Mouse (Mus musculus) heart, adult 8-10 months (tissue): ENCODE results near the gene Gm5244. TPM values are rescaled to one million over a fixed set of nuclear protein-coding genes. Genes with fewer than 3 reads are reported as not detected.

Experiments used
- DNase-seq: peaks from one replicate; pipeline ENCODE4 v3.0.0; 2022; ENCODE audit warnings: low spot score
- total RNA-seq, 4 experiments: library from RNA; stranded (reverse); gene quantifications; 2 replicates each; pipeline ENCODE4 v1.2.4; 2022

Gene Gm5244
- not detected for total RNA-seq

- DNase-seq: no peak
These were observed at the start of gene Gm5244 for GRCm38 (mm10) chr19:12846382-12846781. Gm5244 (plus strand) TSS chr19:12846682.

- DNase-seq: no peak
These were observed 49.4 kb upstream of the Gm5244 start for GRCm38 (mm10) chr19:12797071-12797470.

GRCm38 (mm10) chr19:12798404-12798803, 48.1 kb upstream of the Gm5244 start:
- no peak for DNase-seq

- no peak for DNase-seq
These were observed 47.4 kb upstream of the Gm5244 start for GRCm38 (mm10) chr19:12799081-12799480.

- no peak for DNase-seq
These were observed 45.9 kb upstream of the Gm5244 start for GRCm38 (mm10) chr19:12800621-12801020.

GRCm38 (mm10) chr19:12801046-12801445, 45.4 kb upstream of the Gm5244 start:
- no peak for DNase-seq

- DNase-seq: no peak
These were observed 43.7 kb upstream of the Gm5244 start for GRCm38 (mm10) chr19:12802830-12803229.

GRCm38 (mm10) chr19:12804237-12804636, 42.2 kb upstream of the Gm5244 start:
- DNase-seq: no peak

GRCm38 (mm10) chr19:12805730-12806129, 40.8 kb upstream of the Gm5244 start:
- no peak for DNase-seq

GRCm38 (mm10) chr19:12806214-12806613, 40.3 kb upstream of the Gm5244 start:
- no peak for DNase-seq

- no peak for DNase-seq
These were observed 33.7 kb upstream of the Gm5244 start for GRCm38 (mm10) chr19:12812644-12813364.

- no peak for DNase-seq
These were observed 32.6 kb upstream of the Gm5244 start for GRCm38 (mm10) chr19:12813883-12814282.

- no peak for DNase-seq
These were observed 28.0 kb upstream of the Gm5244 start for GRCm38 (mm10) chr19:12818507-12818906.

- no peak for DNase-seq
These were observed 26.1 kb upstream of the Gm5244 start for GRCm38 (mm10) chr19:12820383-12820782.

GRCm38 (mm10) chr19:12824549-12824948, 21.9 kb upstream of the Gm5244 start:
- DNase-seq: no peak

GRCm38 (mm10) chr19:12830823-12831430, 15.6 kb upstream of the Gm5244 start:
- no peak for DNase-seq

- DNase-seq: no peak
These were observed 14.9 kb upstream of the Gm5244 start for GRCm38 (mm10) chr19:12831559-12831958.

GRCm38 (mm10) chr19:12833625-12834024, 12.9 kb upstream of the Gm5244 start:
- DNase-seq: peak; percentile 32

- no peak for DNase-seq
These were observed 8.0 kb upstream of the Gm5244 start for GRCm38 (mm10) chr19:12838507-12838906.

- DNase-seq: no peak
These were observed 10.5 kb downstream of the Gm5244 start, which contains the start of gene Olfr1444 for GRCm38 (mm10) chr19:12856983-12857382. Olfr1444 (plus strand) TSS chr19:12857283.

GRCm38 (mm10) chr19:12883555-12883954, 37.1 kb downstream of the Gm5244 start, which contains the start of gene Olfr1445:
Olfr1445 (plus strand) TSS chr19:12883855.
- DNase-seq: no peak

GRCm38 (mm10) chr19:12893424-12893823, 46.9 kb downstream of the Gm5244 start, which contains the start of gene Olfr1446:
Olfr1446 (minus strand) TSS chr19:12893524.
- DNase-seq: no peak
